Mouse (Mus musculus): ENCODE results near the gene Carhsp1.

Gene Carhsp1

GRCm38 (mm10) chr16:8675559-8675958 is 3.6 kb upstream of the Carhsp1 start:
- DNase-seq (ENCODE audit: low read depth, low spot score) = no peak

- peak; percentile 85 for DNase-seq (ENCODE audit: low read depth, low spot score)
Measured at GRCm38 (mm10) chr16:8674165-8674564, 2.2 kb upstream of the Carhsp1 start.

GRCm38 (mm10) chr16:8673343-8673742 is 1.4 kb upstream of the Carhsp1 start:
- DNase-seq (ENCODE audit: low read depth, low spot score) = no peak

GRCm38 (mm10) chr16:8672811-8673210 is 856 bp upstream of the Carhsp1 start:
- DNase-seq (ENCODE audit: low read depth, low spot score) = no peak

GRCm38 (mm10) chr16:8672350-8672687 is 364 bp upstream of the Carhsp1 start:
- no peak for DNase-seq (ENCODE audit: low read depth, low spot score)

GRCm38 (mm10) chr16:8670041-8671035 is 1.6 kb downstream of the Carhsp1 start:
- DNase-seq (ENCODE audit: low read depth, low spot score) = no peak

- DNase-seq (ENCODE audit: low read depth, low spot score) = no peak
Measured at GRCm38 (mm10) chr16:8669432-8669831, 2.5 kb downstream of the Carhsp1 start.

GRCm38 (mm10) chr16:8668386-8668785 is 3.6 kb downstream of the Carhsp1 start:
- no peak for DNase-seq (ENCODE audit: low read depth, low spot score)

GRCm38 (mm10) chr16:8667814-8668213 is 4.1 kb downstream of the Carhsp1 start:
- no peak for DNase-seq (ENCODE audit: low read depth, low spot score)

- no peak for DNase-seq (ENCODE audit: low read depth, low spot score)
Measured at GRCm38 (mm10) chr16:8667261-8667660, 4.7 kb downstream of the Carhsp1 start.

GRCm38 (mm10) chr16:8666452-8666851 is 5.5 kb downstream of the Carhsp1 start:
- no peak for DNase-seq (ENCODE audit: low read depth, low spot score)

GRCm38 (mm10) chr16:8665367-8665766 is 6.6 kb downstream of the Carhsp1 start:
- no peak for DNase-seq (ENCODE audit: low read depth, low spot score)

- DNase-seq (ENCODE audit: low read depth, low spot score) = no peak
Measured at GRCm38 (mm10) chr16:8663606-8664539, 8.1 kb downstream of the Carhsp1 start.

GRCm38 (mm10) chr16:8663022-8663421 is 8.9 kb downstream of the Carhsp1 start:
- DNase-seq (ENCODE audit: low read depth, low spot score) = no peak

GRCm38 (mm10) chr16:8658764-8659163 is 13.2 kb downstream of the Carhsp1 start:
- DNase-seq (ENCODE audit: low read depth, low spot score) = no peak

- no peak for DNase-seq (ENCODE audit: low read depth, low spot score)
Measured at GRCm38 (mm10) chr16:8658349-8658748, 13.6 kb downstream of the Carhsp1 start.

GRCm38 (mm10) chr16:8656256-8656655 is 15.7 kb downstream of the Carhsp1 start:
- DNase-seq (ENCODE audit: low read depth, low spot score) = no peak

GRCm38 (mm10) chr16:8655599-8655998 is 16.4 kb downstream of the Carhsp1 start:
- peak; percentile 20 for DNase-seq (ENCODE audit: low read depth, low spot score)

- no peak for DNase-seq (ENCODE audit: low read depth, low spot score)
Measured at GRCm38 (mm10) chr16:8655108-8655507, 16.8 kb downstream of the Carhsp1 start.

- no peak for DNase-seq (ENCODE audit: low read depth, low spot score)
Measured at GRCm38 (mm10) chr16:8650007-8650406, 21.9 kb downstream of the Carhsp1 start.

- no peak for DNase-seq (ENCODE audit: low read depth, low spot score)
Measured at GRCm38 (mm10) chr16:8645546-8645945, 26.4 kb downstream of the Carhsp1 start.

- peak; percentile 74 for DNase-seq (ENCODE audit: low read depth, low spot score)
Measured at GRCm38 (mm10) chr16:8643855-8644254, 28.1 kb downstream of the Carhsp1 start.

Data from CD4-positive, CD25-positive, alpha-beta regulatory T cell, adult 2 months (primary cell).